Mouse (Mus musculus) left cerebral cortex, adult 2 months (tissue): ENCODE measurements around the gene Kif26b. TPM values are rescaled to one million over a fixed set of nuclear protein-coding genes. Genes with fewer than 3 reads are reported as not detected.

Source experiments
- DNase-seq, 2 experiments: peaks; one replicate each; pipeline ENCODE4 v3.0.0; 2021 to 2022; ENCODE audit warnings: low spot score in 2 of 2, mixed read lengths in 1 of 2; ENCODE audit errors: extremely low spot score in 1 of 2
- H3K27ac ChIP-seq: fragments of 200-600 bp; 2 replicates; pipeline ENCODE4 v1.8.1; 2022
- H3K4me3 ChIP-seq: fragments of 200-600 bp; 2 replicates; pipeline ENCODE4 v1.8.1; 2022
- CTCF ChIP-seq: fragments of 200-600 bp; IDR thresholded peaks from 2 replicates; pipeline ENCODE4 v1.8.1; 2022; ENCODE audit warnings: antibody characterized with exemption, mild to moderate bottlenecking, moderate library complexity
- intact Hi-C: fragments of 180-260 bp; cut with DNase I; formaldehyde crosslinking; loops from one replicate; pipeline ENCODE4 v1.15.1; 2025
- total RNA-seq, 2 experiments: library from RNA; stranded (reverse); gene quantifications; 2 replicates each; pipeline ENCODE4 v1.2.3; 2021

Kif26b gene
- total RNA-seq, 2 experiments from 2014 or later = 8.3 to 10.5 TPM

- no peak for DNase-seq
- no peak for TF ChIP-seq CTCF
These were observed 148.2 kb downstream of the Kif26b start for GRCm38 (mm10) chr1:178677160-178677559.

GRCm38 (mm10) chr1:178677630-178678221 is 148.8 kb downstream of the Kif26b start:
- intact Hi-C loops = no loop called here
- DNase-seq = no peak
- H3K27ac ChIP-seq = no peak overlapping the region
- TF ChIP-seq CTCF = no peak
- H3K4me3 ChIP-seq = no peak overlapping the region

More at GRCm38 (mm10) chr1:178677160-178677559, 148.2 kb downstream of the Kif26b start:
- intact Hi-C loops = no loop called here
- Histone ChIP-seq H3K4me3 (no peak overlapping the region), H3K27ac (no peak overlapping the region)

- TF ChIP-seq CTCF = peak; percentile 10; the same call in 1 of the 2 replicates
- H3K27ac ChIP-seq = no peak overlapping the region
- intact Hi-C loops = loop anchor here (2.0 kb wide), 1 partner anchor 59 kb away; no protein-coding TSS in a partner anchor
- peak; percentile 33 for DNase-seq
- H3K4me3 ChIP-seq = no peak overlapping the region
These were observed 154.7 kb downstream of the Kif26b start for GRCm38 (mm10) chr1:178683631-178684030.

GRCm38 (mm10) chr1:178684991-178685680 is 156.2 kb downstream of the Kif26b start:
- Histone ChIP-seq H3K27ac (no peak overlapping the region), H3K4me3 (no peak overlapping the region)
- no peak for DNase-seq
- no peak for TF ChIP-seq CTCF
- intact Hi-C loops = loop anchor here (2.0 to 5.0 kb wide), 2 partner anchors 60 to 457 kb away; no protein-coding TSS in a partner anchor

GRCm38 (mm10) chr1:178686881-178687280 is 158.0 kb downstream of the Kif26b start:
- intact Hi-C loops = loop anchor here (5.0 kb wide), 1 partner anchor 455 kb away; no protein-coding TSS in a partner anchor
- no peak for TF ChIP-seq CTCF
- Histone ChIP-seq H3K4me3 (no peak overlapping the region), H3K27ac (no peak overlapping the region)
- no peak for DNase-seq

GRCm38 (mm10) chr1:178689512-178689911 is 160.6 kb downstream of the Kif26b start:
- no peak for DNase-seq
- intact Hi-C loops = loop anchor here (2.0 to 5.0 kb wide), 2 partner anchors 161 to 453 kb away; partner anchors contain the start of gene Kif26b

GRCm38 (mm10) chr1:178691679-178692078 is 162.8 kb downstream of the Kif26b start:
- intact Hi-C loops = no loop called here
- no peak overlapping the region for H3K27ac ChIP-seq
- DNase-seq = no peak

More at GRCm38 (mm10) chr1:178689512-178689911, 160.6 kb downstream of the Kif26b start:
- TF ChIP-seq CTCF = peak; percentile 45
- Histone ChIP-seq H3K4me3 (no peak overlapping the region), H3K27ac (no peak overlapping the region)

GRCm38 (mm10) chr1:178700102-178700501 is 171.2 kb downstream of the Kif26b start:
- no peak overlapping the region for H3K27ac ChIP-seq
- intact Hi-C loops = no loop called here
- DNase-seq = no peak
- no peak for TF ChIP-seq CTCF
- no peak overlapping the region for H3K4me3 ChIP-seq

More at GRCm38 (mm10) chr1:178691679-178692078, 162.8 kb downstream of the Kif26b start:
- TF ChIP-seq CTCF = no peak
- no peak overlapping the region for H3K4me3 ChIP-seq

GRCm38 (mm10) chr1:178703496-178703895 is 174.6 kb downstream of the Kif26b start:
- H3K27ac ChIP-seq = no peak overlapping the region
- DNase-seq = no peak
- H3K4me3 ChIP-seq = no peak overlapping the region
- no peak for TF ChIP-seq CTCF
- intact Hi-C loops = no loop called here

GRCm38 (mm10) chr1:178707925-178708351 is 179.0 kb downstream of the Kif26b start:
- no peak overlapping the region for H3K4me3 ChIP-seq
- intact Hi-C loops = no loop called here
- TF ChIP-seq CTCF = no peak
- DNase-seq = no peak
- H3K27ac ChIP-seq = no peak overlapping the region

- TF ChIP-seq CTCF = no peak
- intact Hi-C loops = no loop called here
- no peak for DNase-seq
- Histone ChIP-seq H3K4me3 (no peak overlapping the region), H3K27ac (no peak overlapping the region)
These were observed 179.4 kb downstream of the Kif26b start for GRCm38 (mm10) chr1:178708356-178708755.

GRCm38 (mm10) chr1:178712189-178712873 is 183.4 kb downstream of the Kif26b start:
- Histone ChIP-seq H3K27ac (no peak overlapping the region), H3K4me3 (no peak overlapping the region)
- TF ChIP-seq CTCF = no peak
- intact Hi-C loops = no loop called here
- DNase-seq = no peak
